Mouse (Mus musculus) kidney, postnatal 25 days (tissue): ENCODE data around the gene Cacna1c.

Experiments
- DNase-seq, 2 experiments: peaks; one replicate each; pipeline ENCODE4 v3.0.0; 2021; ENCODE audit warnings: mixed read lengths in 2 of 2

Cacna1c gene

DNA sequence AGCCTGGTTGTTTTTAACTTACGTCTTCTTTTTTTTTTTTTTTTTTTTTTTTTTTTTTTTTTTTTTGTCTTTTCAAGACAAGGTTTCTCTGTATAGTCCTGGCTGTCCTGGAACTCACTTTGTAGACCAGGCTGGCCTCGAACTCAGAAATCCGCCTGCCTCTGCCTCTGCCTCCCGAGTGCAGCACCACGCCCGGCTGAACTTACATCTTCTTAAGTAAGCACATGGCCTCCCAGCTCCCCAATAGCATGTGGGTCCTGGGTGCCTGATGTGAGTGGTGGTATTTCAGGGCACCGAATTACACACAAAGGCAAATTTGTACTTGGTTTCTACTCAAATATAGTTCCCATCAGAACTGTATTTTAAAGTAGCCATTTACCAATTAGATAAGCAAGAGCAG lies 9.8 kb upstream of the Cacna1c start:
- peak in 1 of 2 experiments; percentile 24 for DNase-seq

DNA sequence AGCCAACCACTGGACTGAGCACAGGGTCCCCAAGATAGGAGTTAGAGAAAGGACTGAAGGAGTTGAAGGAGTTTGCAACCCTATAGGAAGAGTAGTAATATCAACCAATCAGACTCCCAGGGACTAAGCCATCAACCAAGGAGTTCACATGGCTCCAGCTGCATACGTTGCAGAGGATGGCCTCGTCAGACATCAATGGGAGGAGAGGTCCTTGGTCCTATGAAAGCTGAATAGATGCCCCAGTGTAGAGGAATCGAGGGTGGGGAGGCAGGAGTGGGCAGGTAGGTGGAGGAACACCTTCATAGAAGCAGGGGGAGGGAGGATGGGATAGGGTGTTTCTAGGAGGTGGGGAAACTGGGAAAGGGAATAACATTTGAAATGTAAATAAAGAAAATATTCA lies 8.7 kb upstream of the Cacna1c start:
- DNase-seq, result no peak

DNA sequence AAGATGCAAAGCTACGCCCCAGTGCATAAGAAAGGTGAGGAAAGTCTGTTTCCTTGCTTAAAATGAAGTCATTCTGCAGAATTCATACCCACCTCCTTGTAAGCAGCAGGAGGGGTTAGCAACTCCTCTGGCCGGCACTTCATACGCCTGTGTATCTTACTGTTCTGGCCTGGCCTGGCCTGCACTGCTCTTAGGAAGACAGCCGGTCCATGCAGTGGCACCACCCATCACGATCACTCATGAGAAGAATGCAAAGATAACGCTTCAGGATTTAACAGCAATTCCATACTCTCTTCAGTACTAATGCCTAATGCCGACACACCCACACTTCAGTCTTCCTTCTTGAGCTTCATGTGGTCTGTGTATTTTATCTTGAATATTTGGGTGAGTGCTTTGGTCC lies 8.1 kb upstream of the Cacna1c start:
- DNase-seq, result no peak

DNA sequence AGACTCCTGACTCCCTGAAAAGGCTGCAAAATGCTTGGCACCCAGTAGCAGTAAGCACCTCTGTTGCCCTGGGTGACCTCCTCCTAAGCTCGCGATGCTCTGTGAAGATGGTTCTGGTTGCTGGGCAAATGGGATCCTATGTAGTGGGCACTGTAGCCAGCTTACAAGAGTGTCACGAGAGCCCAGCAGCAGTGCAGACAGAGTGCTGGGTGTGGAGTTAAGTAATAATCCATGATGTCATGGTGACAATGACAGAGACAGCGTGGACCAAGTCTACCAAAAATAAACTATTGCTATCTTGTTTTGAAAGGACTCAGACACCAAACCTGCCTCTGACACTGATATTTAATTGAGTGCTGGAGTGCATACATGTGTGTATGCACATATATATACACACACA lies 5.4 kb upstream of the Cacna1c start:
- DNase-seq, result no peak

DNA sequence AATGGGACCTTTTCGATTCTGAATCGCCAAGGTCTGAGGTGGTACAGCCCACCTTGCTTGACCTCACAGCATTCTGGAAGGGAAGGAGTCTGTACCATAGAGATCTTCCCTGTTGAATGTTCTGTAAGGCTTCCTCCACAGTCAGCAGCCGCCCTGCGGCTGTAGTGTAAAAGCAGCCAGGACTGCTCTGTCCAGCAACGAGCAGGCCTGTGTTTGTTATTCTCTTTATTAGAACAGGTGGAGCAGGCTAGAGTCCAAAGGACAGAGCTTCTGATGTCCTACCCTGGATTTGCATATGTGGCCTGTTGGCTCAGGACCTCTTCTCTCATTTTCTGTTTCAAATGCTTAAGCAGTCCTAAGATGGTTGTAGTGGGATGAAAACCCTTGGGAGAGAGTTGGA lies 4.1 kb upstream of the Cacna1c start:
- no peak for DNase-seq

DNA sequence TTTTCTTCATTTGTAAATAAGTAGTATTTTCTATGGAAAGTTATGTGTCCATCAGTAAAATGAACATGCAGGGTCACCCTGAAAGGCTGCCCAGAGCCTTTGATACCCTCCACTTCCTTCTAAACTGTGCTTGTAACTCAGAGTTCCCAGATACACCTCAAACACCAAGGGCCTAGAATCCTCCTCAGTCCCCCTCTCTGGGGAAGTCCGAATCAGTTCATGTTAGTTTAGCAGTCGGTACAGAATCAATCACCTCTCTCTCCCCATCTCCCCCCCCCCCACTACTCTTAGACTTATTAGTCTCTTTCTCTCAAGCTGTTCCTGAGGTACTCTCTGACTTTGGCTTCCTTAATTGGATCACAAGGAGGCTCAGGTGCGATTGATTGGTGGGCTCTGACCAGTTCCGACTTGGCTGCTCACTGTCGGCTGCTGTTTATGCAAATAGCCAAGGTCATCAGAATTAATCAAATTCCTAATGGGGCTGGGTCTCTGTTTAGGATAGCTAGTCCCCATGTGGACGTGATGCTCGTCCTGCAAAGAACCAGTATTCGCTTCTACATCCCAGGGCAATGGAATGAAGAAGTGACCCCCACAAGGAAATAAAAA lies 3.2 kb upstream of the Cacna1c start:
- DNase-seq, result no peak

DNA sequence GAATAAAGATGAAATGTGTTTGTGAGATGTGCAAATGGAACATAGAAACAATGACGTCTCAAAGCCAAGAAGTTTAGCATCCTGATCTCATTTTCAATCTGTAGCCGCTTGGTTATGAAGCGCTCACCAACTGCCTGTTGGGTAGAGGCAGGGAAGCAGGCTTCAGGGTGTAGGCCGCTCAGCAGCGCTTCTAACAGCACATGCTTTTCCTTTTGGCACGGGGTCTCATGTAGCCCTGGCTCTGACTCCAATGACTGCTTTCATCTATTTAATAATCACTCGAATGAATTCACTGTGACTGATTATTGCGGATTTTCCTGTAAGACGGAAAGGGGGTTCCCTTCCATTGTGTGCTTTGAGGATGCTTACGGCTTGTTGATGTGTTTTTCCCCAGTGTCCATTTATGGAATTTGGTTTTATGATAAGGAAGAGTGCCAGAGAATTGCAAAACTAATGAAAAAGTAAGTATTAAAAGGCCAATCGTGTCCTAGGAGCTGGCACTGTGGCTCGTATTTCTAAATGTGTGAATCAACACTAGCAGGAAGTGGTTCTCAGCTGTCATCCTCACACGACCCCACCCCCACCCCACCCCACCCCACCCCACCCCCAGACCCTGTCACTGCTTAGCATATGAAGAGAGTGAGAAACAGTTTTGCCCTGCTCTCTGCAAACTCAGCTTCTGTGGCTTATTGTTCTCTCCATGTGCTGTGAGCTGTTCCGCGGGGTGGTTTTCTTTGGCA lies 2.5 kb upstream of the Cacna1c start:
- no peak for DNase-seq

DNA sequence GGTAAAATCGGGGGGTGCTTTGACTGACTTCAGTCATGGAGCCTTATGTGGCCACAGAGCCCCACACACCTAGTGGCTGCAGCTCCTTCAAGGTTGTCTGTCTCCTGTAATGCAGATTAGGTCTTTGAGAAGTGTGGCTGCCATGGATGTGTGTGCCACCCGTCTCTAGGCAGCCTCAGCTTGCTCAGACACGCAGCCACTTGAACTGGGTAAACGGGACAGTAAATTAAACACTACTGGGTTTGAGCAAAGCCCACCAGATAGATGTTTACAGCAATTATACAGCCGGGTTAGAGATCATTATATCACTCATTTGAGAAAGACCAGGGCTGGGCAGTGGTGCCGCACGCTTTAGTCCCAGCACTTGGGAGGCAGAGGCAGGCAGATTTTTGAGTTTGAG lies 1.6 kb downstream of the Cacna1c start:
- DNase-seq, result no peak

DNA sequence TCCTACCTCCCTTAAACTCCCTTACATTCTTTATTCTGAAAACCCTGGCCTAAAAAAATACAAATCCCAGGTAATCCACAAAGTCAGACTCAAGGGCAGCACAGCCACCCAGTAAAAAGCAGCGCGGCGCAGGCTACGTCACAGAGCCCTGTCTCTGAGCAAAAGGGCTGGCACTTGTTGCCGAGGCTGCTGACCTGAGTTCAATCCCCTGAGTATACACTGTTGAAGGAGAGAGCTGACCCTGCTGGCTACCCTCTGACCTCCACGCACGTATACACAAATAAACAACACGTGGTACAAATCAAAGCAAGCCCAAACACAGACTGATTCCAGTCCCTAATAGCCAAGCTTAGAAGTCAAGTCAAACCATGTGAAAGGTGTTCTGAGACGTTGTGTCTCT lies 2.1 kb downstream of the Cacna1c start:
- no peak for DNase-seq

DNA sequence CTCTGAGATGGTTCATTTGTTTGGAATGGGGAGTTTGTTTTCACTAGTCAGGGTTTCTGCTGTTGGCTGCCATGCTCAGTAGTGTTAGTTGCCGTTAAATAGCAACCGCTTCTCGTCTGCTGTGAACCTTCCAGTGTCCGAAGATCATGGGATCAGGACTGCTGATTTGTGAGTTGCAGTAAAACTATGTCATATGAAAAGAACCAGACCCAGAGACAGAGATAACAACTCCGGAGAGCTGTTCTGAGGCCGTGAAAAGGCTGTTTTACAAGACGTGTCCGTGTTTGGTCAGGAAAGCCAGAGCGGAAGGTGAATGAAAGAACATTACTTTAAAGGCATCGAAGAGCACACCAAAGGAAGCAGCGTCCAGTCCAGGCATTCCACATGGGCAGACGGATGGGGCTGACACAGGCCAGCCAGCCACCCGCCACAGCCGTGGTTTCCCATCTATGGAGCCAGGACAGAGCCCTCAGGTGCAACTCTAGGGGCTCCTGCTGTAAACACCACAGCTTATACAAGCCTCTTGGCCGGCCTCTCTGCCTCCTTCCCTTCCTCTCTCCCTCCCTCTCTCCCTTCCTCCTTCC lies 2.6 kb downstream of the Cacna1c start:
- no peak for DNase-seq

DNA sequence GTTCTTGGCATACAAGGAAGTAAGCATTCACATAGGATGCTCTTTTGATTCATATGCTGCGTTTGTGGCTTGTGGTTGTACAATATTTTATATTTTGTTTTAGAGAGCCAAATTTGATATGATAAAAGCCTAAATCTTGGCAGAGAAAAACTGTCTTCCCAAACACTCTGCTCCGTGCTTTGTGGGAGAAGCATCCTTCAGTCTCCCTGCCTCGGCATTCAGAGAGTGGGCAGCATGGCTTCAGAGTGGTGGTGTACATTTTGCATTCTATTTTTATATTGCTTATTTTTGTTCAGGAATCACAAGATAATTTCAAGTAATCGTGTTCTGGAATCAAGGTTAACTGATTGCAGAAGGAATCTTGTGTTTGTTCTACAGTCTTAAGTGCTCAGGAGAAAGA lies 4.7 kb downstream of the Cacna1c start:
- no peak for DNase-seq

DNA sequence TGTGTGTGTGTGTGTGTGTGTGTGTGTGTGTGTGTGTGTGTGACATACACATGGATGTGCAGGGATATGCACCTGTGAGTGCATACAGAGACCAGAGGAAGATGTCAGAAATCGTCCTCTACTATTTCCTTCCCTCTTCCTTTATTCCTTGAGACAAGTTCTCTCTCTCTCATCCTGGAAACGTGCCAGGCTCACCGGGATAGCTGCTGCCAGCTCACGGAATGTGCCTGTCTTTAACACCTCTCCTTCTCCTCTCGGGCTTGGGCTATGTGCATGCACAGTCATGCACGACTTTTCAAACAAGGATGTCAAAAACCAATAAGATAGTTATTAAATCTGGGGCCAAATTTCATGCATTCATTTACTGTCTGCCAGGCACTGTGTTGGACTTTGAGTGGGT lies 8.6 kb downstream of the Cacna1c start:
- peak in 1 of 2 experiments; percentile 29 for DNase-seq

DNA sequence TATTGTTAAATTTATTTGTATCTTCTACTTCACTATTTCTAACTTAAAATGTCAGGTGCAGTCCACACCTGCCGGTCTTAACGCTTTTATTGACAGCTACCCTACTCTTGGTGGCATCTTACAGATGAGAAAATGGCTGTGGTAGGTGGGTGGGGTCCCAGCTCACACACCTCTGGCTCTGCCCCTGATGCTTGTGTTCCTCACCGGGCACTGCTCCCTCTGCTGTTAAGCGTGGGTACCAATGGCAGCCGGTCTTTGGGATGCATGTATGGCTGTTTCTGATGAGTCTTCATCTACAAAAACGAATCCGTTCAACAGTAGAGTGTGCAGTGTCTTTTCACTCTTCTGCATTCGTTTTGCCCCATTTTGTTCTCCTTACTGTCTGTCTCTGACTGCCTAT lies 9.6 kb downstream of the Cacna1c start:
- no peak for DNase-seq

DNA sequence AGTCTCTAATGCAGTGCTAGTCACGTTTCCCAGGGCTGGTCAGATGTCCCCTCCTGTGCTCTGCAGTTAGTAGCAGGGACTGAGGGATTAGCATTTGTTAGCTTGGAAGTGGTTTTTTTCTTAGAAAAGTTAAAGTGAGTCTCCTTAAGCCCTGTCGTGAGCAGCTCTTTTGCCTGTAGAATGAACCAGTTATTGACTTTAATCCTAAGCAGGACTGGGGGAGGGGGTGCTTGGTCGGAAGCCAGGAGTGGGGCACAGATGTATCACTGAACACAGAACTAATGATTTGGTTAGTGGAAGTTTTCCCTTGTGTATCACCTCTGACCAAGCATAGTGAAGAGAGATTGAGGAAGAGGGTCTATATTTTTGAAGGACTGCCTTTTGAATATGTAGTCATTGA lies 12.4 kb downstream of the Cacna1c start:
- no peak for DNase-seq

DNA sequence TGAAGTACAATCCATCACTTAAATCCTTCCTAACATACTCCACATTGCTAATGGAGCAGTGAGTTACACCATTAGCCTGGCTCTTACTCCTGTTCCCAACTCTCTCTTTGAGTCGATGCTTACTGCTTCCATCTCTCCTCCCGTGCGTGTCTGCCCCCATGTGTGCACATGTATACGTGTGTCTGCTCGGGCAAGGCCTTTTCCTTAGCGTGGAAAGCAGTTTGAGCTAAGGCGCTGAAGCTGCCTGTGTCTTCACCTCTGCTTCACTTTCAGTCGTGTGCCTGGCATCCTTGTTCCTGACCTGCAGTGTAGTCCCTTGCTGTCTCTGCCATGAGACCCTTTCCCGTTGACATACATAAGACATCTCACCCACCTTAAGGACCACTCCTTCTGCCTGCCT lies 14.0 kb downstream of the Cacna1c start:
- no peak for DNase-seq

DNA sequence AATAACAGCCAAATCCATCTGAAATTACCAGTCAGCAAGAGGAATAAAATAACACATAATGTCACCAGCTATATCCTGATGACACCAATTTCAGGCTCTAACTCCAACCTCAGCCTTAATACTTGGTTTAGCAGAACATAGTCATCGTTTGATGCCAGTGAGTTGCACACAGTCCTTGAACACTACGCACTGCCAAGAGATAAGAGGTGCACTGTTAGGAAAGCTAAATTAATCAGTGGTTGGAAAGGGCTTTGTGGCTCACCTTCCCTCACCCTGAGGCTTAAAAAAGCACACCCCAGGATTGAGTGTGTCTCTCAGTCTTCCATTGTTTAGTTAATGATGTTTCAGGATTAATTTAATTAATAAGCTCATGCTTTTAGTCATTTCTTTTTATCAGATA lies 16.0 kb downstream of the Cacna1c start:
- no peak for DNase-seq

DNA sequence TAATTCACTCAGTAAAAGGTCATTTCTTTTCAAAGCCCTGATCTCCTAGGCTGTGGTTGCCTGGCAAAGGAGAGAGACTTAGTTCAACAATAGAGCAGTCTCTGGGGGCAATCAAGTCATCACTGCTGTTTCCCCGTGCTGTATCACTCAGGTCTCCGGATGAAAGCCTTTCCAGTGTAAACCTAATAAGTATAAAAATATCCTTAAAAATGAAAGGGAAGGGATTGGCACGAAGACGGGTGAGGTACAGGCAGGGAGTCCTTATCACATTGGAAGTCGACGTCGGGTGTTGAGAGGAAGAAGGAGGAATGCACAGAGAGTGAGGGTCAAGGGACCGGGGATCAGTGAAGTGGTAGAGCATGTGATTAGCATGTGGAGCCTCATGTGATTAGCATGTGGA lies 19.1 kb downstream of the Cacna1c start:
- DNase-seq, result no peak

DNA sequence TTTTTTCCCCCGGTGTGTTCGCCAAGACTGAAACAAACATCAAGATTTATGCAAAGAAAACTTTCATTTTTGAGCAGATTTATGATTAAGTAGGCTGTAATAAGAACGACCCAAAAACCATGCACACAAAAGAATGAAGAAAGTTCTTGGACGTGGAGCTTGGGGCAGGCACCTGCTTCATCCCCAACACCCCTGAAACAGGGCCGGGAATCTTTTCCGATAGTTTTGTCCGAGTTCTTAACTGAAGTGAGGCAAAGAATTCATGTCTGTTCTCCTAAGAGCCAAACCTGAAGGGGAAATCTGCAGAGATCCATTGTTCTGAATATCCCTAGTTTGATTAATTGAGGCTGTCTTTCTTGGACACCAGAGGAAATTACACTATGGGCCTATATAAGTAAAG lies 20.1 kb downstream of the Cacna1c start:
- DNase-seq, result no peak

DNA sequence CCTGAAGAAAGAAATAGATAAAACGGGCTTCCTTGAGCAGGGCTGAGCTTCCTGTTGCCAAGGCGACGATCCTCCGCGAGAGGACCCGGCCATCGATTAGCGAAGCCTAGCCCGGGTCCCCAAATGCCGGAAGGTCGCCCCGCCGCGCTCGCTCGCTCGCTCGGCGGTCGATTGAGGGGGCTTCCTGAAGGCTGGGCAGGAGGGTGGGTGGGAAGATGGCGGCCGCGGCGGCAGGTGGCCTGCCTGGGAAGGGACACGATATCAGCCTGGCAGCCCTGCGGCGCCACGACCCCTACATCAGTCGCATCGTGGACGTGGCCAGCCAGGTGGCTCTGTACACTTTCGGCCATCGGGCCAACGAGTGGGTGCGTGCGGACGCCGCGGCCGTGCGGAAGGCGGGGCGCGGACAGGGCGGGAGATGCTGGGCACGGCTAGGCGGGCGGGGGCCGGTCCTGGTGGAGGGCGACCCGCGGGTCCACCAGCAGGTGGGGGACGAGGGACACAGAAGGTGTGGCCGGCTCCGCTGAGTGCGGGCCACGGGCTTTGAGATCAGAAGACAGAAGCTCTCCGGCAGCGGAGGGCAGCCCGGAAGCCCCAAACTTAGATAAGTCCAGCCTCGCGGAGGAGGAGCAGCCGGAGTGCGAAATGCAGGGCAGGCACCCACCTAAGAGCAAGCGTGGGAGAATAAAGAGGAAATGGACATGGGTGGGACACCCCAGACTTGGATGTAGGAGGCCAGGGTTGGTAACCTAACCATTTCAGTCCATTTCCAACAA lies 21.0 kb downstream of the Cacna1c start, which contains the start of gene Dcp1b:
TSS of gene Dcp1b (plus strand) at position 176 of the 776 bp plus-strand sequence.
- peak; percentile 92 to 95 for DNase-seq

DNA sequence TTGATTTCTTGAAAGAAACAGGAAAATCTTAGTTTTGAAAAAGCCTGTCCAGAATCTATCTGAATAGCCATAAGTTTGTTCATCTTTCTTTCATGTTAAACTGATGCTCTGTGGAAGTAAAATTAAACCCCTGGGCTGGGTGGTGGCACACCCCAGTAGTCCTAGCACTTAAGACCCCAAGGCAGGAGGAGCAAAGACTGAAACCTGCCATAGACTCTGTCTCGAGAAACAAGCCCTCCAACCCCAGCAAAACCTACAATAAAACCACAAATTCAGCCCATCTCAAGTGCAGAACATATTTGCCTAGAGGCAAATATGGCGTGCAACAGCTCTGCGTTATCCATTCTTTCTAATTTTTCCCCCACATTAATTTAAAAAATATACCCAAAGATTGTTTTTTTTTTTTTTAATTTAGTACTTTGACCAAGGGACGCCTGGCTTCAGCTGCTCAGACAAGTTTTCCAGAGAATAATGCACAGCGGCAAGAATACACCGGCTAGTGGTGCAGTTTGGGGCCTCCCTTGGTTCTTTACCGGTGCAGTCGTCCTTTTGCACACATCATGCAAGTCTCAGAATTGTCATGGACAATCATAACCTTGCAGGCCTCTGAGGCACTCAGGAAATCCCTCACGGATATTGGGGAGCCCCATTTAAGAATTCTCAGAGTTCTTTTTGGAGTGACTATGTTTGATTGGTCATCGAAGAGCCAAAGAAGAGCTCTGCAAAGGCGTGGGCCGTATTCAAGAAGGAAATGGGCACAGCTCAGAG lies 21.7 kb downstream of the Cacna1c start:
- no peak for DNase-seq

DNA sequence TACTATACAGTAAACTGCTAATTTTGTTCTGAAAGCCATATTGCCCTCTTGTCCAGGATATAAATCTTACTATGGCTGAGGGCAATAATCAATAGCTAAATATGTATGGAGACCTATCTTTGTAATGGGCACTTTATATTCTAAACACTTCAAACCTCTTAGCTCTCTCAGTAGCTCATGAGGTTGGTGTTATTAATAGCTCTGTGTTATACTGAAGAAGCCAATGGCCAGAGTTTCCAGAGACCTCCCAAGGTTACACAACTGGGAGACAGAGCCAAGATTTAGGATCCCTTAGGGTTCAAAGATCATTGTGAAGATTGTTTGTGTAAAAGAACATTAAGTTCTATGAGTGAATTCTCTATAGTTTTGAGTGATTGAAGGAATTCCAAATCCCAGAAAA lies 30.5 kb downstream of the Cacna1c start:
- DNase-seq, result no peak

DNA sequence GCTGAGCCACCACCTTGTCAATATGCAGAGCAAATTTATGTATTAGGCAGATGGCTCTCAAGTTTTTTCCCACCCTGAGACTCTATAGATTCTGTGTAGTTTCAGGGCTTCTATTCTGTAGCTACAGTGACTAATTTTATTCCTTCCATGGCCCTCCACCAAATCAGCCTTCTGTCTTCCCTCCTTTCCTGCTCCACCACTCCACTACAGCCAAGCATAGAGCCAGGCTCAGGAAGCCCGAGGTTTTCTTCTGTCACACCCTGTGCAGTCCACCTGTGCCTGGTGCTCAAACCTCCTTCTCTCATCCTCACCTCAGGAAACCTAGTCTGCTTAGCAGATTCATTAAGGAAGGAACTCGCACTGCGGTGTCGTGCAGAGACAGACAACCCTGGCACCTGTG lies 51.1 kb downstream of the Cacna1c start:
- no peak for DNase-seq

DNA sequence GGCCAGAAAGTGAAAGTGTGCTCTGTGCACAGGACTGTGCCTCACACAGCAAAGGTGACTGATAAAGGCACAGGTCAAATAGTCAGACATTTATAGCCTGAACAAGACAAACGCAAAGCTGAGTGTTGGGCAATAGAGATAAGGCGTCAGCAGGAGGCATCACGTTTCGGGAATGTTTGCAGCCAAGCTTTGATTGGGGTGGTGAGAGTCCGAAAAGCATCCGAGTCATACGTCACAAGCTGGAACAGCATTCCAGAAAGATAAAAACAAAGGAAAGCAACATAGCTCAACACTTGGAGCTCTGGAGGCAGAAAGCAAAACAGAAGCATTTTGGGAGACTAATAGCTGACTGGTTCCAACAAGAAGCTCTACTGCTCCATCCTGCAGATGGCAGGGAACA lies 56.7 kb downstream of the Cacna1c start:
- no peak for DNase-seq
